Mouse (Mus musculus): ENCODE measurements around the gene Ubap2l.

The Ubap2l gene

GRCm38 (mm10) chr3:90065553-90065952 lies 13.1 kb upstream of the Ubap2l start:
- DNase-seq (ENCODE audit: low spot score) = peak; percentile 70

GRCm38 (mm10) chr3:90064383-90064782 lies 12.0 kb upstream of the Ubap2l start:
- no peak for DNase-seq (ENCODE audit: low spot score)

- DNase-seq (ENCODE audit: low spot score) = no peak
Measured at GRCm38 (mm10) chr3:90062539-90062938, 10.1 kb upstream of the Ubap2l start.

- DNase-seq (ENCODE audit: low spot score) = no peak
Measured at GRCm38 (mm10) chr3:90061549-90061948, 9.1 kb upstream of the Ubap2l start.

GRCm38 (mm10) chr3:90051441-90052350 lies 732 bp downstream of the Ubap2l start, which contains the start of gene 4933434E20Rik:
Gene 4933434E20Rik (plus strand): TSS chr3:90051636.
- peak; percentile 70 for DNase-seq (ENCODE audit: low spot score)

- no peak for DNase-seq (ENCODE audit: low spot score)
Measured at GRCm38 (mm10) chr3:90049691-90050090, 2.7 kb downstream of the Ubap2l start.

GRCm38 (mm10) chr3:90036263-90036662 lies 16.2 kb downstream of the Ubap2l start:
- DNase-seq (ENCODE audit: low spot score) = no peak

- no peak for DNase-seq (ENCODE audit: low spot score)
Measured at GRCm38 (mm10) chr3:90034653-90035052, 17.8 kb downstream of the Ubap2l start.

- DNase-seq (ENCODE audit: low spot score) = no peak
Measured at GRCm38 (mm10) chr3:90016626-90017025, 35.8 kb downstream of the Ubap2l start.

- no peak for DNase-seq (ENCODE audit: low spot score)
Measured at GRCm38 (mm10) chr3:90010291-90010690, 42.1 kb downstream of the Ubap2l start.

GRCm38 (mm10) chr3:90004091-90004796 lies 48.2 kb downstream of the Ubap2l start:
- no peak for DNase-seq (ENCODE audit: low spot score)

GRCm38 (mm10) chr3:89999830-90000229 lies 52.6 kb downstream of the Ubap2l start:
- no peak for DNase-seq (ENCODE audit: low spot score)

GRCm38 (mm10) chr3:89999090-89999489 lies 53.3 kb downstream of the Ubap2l start:
- peak; percentile 65 for DNase-seq (ENCODE audit: low spot score)

GRCm38 (mm10) chr3:89998612-89999054 lies 53.8 kb downstream of the Ubap2l start, which contains the start of gene Hax1:
Gene Hax1 (minus strand): TSS chr3:89998780.
- DNase-seq (ENCODE audit: low spot score) = peak; percentile 97

- DNase-seq (ENCODE audit: low spot score) = peak; percentile 53
Measured at GRCm38 (mm10) chr3:89997791-89998495, 54.5 kb downstream of the Ubap2l start.

GRCm38 (mm10) chr3:89994807-89995515 lies 57.5 kb downstream of the Ubap2l start:
- no peak for DNase-seq (ENCODE audit: low spot score)

- no peak for DNase-seq (ENCODE audit: low spot score)
Measured at GRCm38 (mm10) chr3:89987822-89988221, 64.6 kb downstream of the Ubap2l start.

GRCm38 (mm10) chr3:89987211-89987610 lies 65.2 kb downstream of the Ubap2l start:
- DNase-seq (ENCODE audit: low spot score) = no peak

GRCm38 (mm10) chr3:89982426-89982825 lies 70.0 kb downstream of the Ubap2l start:
- DNase-seq (ENCODE audit: low spot score) = no peak

GRCm38 (mm10) chr3:89976859-89977258 lies 75.6 kb downstream of the Ubap2l start:
- DNase-seq (ENCODE audit: low spot score) = no peak

- DNase-seq (ENCODE audit: low spot score) = no peak
Measured at GRCm38 (mm10) chr3:89968509-89968908, 83.9 kb downstream of the Ubap2l start.

GRCm38 (mm10) chr3:89966946-89967345 lies 85.5 kb downstream of the Ubap2l start:
- no peak for DNase-seq (ENCODE audit: low spot score)

Measured in MN1 (cell line).